Mouse (Mus musculus) small intestine, adult 2 months (tissue): ENCODE results near the gene Agt.

Experiments used
- CTCF ChIP-seq: fragments of 200-500 bp; IDR thresholded peaks from 2 replicates; pipeline ENCODE4 v1.5.1; 2012; ENCODE audit warnings: low read depth, mild to moderate bottlenecking, control low read depth, inconsistent platforms, low read length, moderate library complexity, mixed read lengths; ENCODE audit not compliant: insufficient replicate concordance, insufficient read length; ENCODE audit errors: extremely low read depth
- POLR2A ChIP-seq: fragments of 200-500 bp; IDR thresholded peaks from 2 replicates; pipeline ENCODE4 v1.6.1; 2012; ENCODE audit warnings: low read depth, mild to moderate bottlenecking, control low read depth, inconsistent platforms, low read length, moderate library complexity

- no peak for TF ChIP-seq CTCF
- TF ChIP-seq POLR2A: no peak
Measured at GRCm38 (mm10) chr8:124546371-124546770, 23.1 kb downstream of the Agt start.
